Mouse (Mus musculus) midbrain, embryonic 14.5 days (tissue): ENCODE results near the gene Fthl17b. TPM values are rescaled to one million over a fixed set of nuclear protein-coding genes. Genes with fewer than 3 reads are reported as not detected.
A peak's percentile ranks its signal among the peaks of the same experiment; 100 is the strongest.
"Not testable (repeated sequence)": the region's sequence is repeated elsewhere in the genome, so short reads cannot be mapped to it uniquely, and the experiment has no call there.

ENCODE experiments used
- ATAC-seq: fragments of 200-750 bp; cut with Nextera tagmentation; 2 replicates; pipeline ENCODE4 v1.8.0; 2017; ENCODE audit warnings: moderate number of reproducible peaks, moderate library complexity; ENCODE audit not compliant: low FRiP score, low TSS enrichment
- DNase-seq: peaks from one replicate; pipeline ENCODE4 v3.0.0-alpha.2; 2015
- H3K27ac ChIP-seq: fragments of 300-500 bp; sonication (generic); replicated peaks from 2 replicates; pipeline ENCODE4 v1.5.1; 2014; ENCODE audit warnings: mild to moderate bottlenecking, low read depth, low read length, moderate library complexity
- H3K27me3 ChIP-seq: fragments of 300-500 bp; sonication (generic); 2 replicates; pipeline ENCODE4 v1.6.1; 2014; ENCODE audit warnings: low read length, control low read depth, mixed read lengths; ENCODE audit not compliant: control insufficient read depth, insufficient read depth
- H3K36me3 ChIP-seq: fragments of 300-500 bp; sonication (generic); 2 replicates; pipeline ENCODE4 v1.6.1; 2014; ENCODE audit warnings: low read length, control low read depth; ENCODE audit not compliant: control insufficient read depth, insufficient read depth
- H3K4me1 ChIP-seq: fragments of 300-500 bp; sonication (generic); 2 replicates; pipeline ENCODE4 v1.6.1; 2014; ENCODE audit warnings: mild to moderate bottlenecking, antibody characterized with exemption, low read length, control low read depth; ENCODE audit not compliant: control insufficient read depth, insufficient read depth
- H3K4me2 ChIP-seq: fragments of 300-500 bp; sonication (generic); 2 replicates; pipeline ENCODE4 v1.6.1; 2014; ENCODE audit warnings: mild to moderate bottlenecking, low read length, moderate library complexity
- H3K4me3 ChIP-seq: fragments of 300-500 bp; sonication (generic); replicated peaks from 2 replicates; pipeline ENCODE4 v1.5.1; 2014; ENCODE audit warnings: low read depth, low read length
- H3K9ac ChIP-seq: fragments of 300-500 bp; sonication (generic); replicated peaks from 2 replicates; pipeline ENCODE4 v1.6.1; 2014; ENCODE audit warnings: mild to moderate bottlenecking, low read length, moderate library complexity
- H3K9me3 ChIP-seq: fragments of 300-500 bp; sonication (generic); 2 replicates; pipeline ENCODE4 v1.6.1; 2016; ENCODE audit warnings: low read length, control low read depth, mixed read lengths; ENCODE audit not compliant: control insufficient read depth
- WGBS: fragments of 180-500 bp; shearing (Covaris S2); extraction: QIAGEN DNeasy Blood & Tissue Kit; methylation state at CpG from one replicate; pipeline ENCODE4 v1.1.7; 2014; 5-methylcytosine and 5-hydroxymethylcytosine counted together
- polyA plus RNA-seq: library from polyadenylated mRNA; unstranded; fragments of >200 nt; fragmentation: Nextera tagmentation; extraction: Ambion mirVana; gene quantifications from 2 replicates; pipeline ENCODE4 v1.2.1, GENCODE M21; 2014

Gene Fthl17b
- polyA plus RNA-seq, result not detected in 2 replicates

- H3K4me3 ChIP-seq, ATAC-seq, H3K4me2 ChIP-seq, H3K36me3 ChIP-seq, DNase-seq, H3K9me3 ChIP-seq, H3K27ac ChIP-seq, H3K4me1 ChIP-seq, H3K27me3 ChIP-seq, H3K9ac ChIP-seq: not testable (repeated sequence)
- WGBS, result 100% methylated on average over 4 of the region's 11 CpGs
Observed at GRCm38 (mm10) chrX:8962875-8963274, at the start of gene Fthl17b. Gene Fthl17b (minus strand): TSS chrX:8962975.

GRCm38 (mm10) chrX:8986655-8987054 lies 23.9 kb upstream of the Fthl17b start, which contains the start of gene Fthl17d:
Gene Fthl17d (minus strand): TSS chrX:8986755.
- not testable (repeated sequence) for ATAC-seq, H3K27me3 ChIP-seq, H3K9ac ChIP-seq, H3K9me3 ChIP-seq, DNase-seq, H3K4me3 ChIP-seq, H3K36me3 ChIP-seq, H3K27ac ChIP-seq, H3K4me2 ChIP-seq, H3K4me1 ChIP-seq
- no CpG with 5 or more reads among the region's 9 CpGs for whole genome bisulfite sequencing

- not testable (repeated sequence) for H3K4me1 ChIP-seq, H3K9me3 ChIP-seq, H3K36me3 ChIP-seq, H3K9ac ChIP-seq, ATAC-seq, H3K27me3 ChIP-seq, DNase-seq, H3K27ac ChIP-seq, H3K4me2 ChIP-seq, H3K4me3 ChIP-seq
- no CpG with 5 or more reads among the region's 11 CpGs for WGBS
Observed at GRCm38 (mm10) chrX:8976459-8976858, 13.7 kb upstream of the Fthl17b start, which contains the start of gene Fthl17c. Gene Fthl17c (minus strand): TSS chrX:8976559.

- not testable (repeated sequence) for H3K9me3 ChIP-seq, DNase-seq, ATAC-seq, H3K27me3 ChIP-seq, H3K4me3 ChIP-seq, H3K4me1 ChIP-seq, H3K4me2 ChIP-seq, H3K27ac ChIP-seq, H3K9ac ChIP-seq, H3K36me3 ChIP-seq
- 48% methylated on average over 4 of the region's 4 CpGs for WGBS
Observed at GRCm38 (mm10) chrX:8964618-8965017, 1.8 kb upstream of the Fthl17b start.

- 16% methylated on average over 6 of the region's 7 CpGs for WGBS
- H3K4me1 ChIP-seq, H3K27me3 ChIP-seq, H3K9me3 ChIP-seq, H3K27ac ChIP-seq, H3K4me2 ChIP-seq, H3K9ac ChIP-seq, H3K36me3 ChIP-seq, H3K4me3 ChIP-seq: not testable (repeated sequence)
- peak; percentile 85; the same call in 1 of the 2 replicates for ATAC-seq
- DNase-seq, result peak; percentile 92
Observed at GRCm38 (mm10) chrX:8948130-8948805, 14.5 kb downstream of the Fthl17b start.

- WGBS, result 73% methylated on average over 8 of the region's 8 CpGs
- Histone ChIP-seq H3K4me1 (no peaks in the 10 kb centered on the region), H3K4me3 (no peak overlapping the region), H3K27ac (no peak overlapping the region), H3K36me3 (no peaks in the 10 kb centered on the region), H3K27me3 (no peaks in the 10 kb centered on the region), H3K9ac (no peak overlapping the region), H3K9me3 (no peaks in the 10 kb centered on the region), H3K4me2 (no peak overlapping the region)
- ATAC-seq (no peak), DNase-seq (no peak)
Observed at GRCm38 (mm10) chrX:8944041-8944440, 18.7 kb downstream of the Fthl17b start.

- Histone ChIP-seq H3K27ac (no peak overlapping the region), H3K9ac (no peak overlapping the region), H3K4me1 (no peaks in the 10 kb centered on the region), H3K4me2 (no peak overlapping the region), H3K36me3 (no peaks in the 10 kb centered on the region), H3K4me3 (no peak overlapping the region), H3K27me3 (no peaks in the 10 kb centered on the region), H3K9me3 (no peaks in the 10 kb centered on the region)
- WGBS, result 28% methylated on average over 4 of the region's 4 CpGs
- DNase-seq, result peak; percentile 57
- ATAC-seq, result no peak
Observed at GRCm38 (mm10) chrX:8927308-8927707, 35.5 kb downstream of the Fthl17b start.

GRCm38 (mm10) chrX:8921813-8922607 lies 40.8 kb downstream of the Fthl17b start:
- peak; percentile 55; the same call in 1 of the 2 replicates for ATAC-seq
- Histone ChIP-seq H3K9me3 (no peaks in the 10 kb centered on the region), H3K27ac (no peak overlapping the region), H3K4me2 (no peak overlapping the region), H3K9ac (no peak overlapping the region), H3K36me3 (no peaks in the 10 kb centered on the region), H3K4me1 (no peaks in the 10 kb centered on the region), H3K27me3 (no peaks in the 10 kb centered on the region), H3K4me3 (no peak overlapping the region)
- WGBS, result 53% methylated on average over 9 of the region's 9 CpGs
- DNase-seq, result peak; percentile 11
